In genomic region chr6:125232045-125232437, GRCm38 (mm10) we compare ENCODE assay signal across 8 mouse cellular contexts. TPM values are rescaled to one million over a fixed set of nuclear protein-coding genes. Genes with fewer than 3 reads are reported as not detected.
DNase-seq lines count a peak whose midpoint lies in the region; ATAC-seq and TF ChIP-seq lines count a peak whose summit lies in the region.

No protein-coding gene starts in this region.

- no peaks in the 10 kb centered on the region for H3K9me3 ChIP-seq in forebrain, embryonic 13.5 days (replicated peaks)
- no peaks in the 10 kb centered on the region for H3K9me3 ChIP-seq in liver, embryonic 14.5 days (ENCODE audit: control insufficient read depth, low read length)
- no peaks in the 10 kb centered on the region for H3K9me3 ChIP-seq in stomach, embryonic 14.5 days (ENCODE audit: control insufficient read depth, low read depth, low read length)

- TF ChIP-seq CTCF in cerebellum, adult 2 months (IDR thresholded peaks at IDR 0.05; ENCODE audit: borderline replicate concordance, insufficient read depth, low read depth, low read length), result no peak
- TF ChIP-seq CTCF in C2C12 (IDR thresholded peaks at IDR 0.05; ENCODE audit: control insufficient read depth, insufficient read depth, insufficient read length), result no peak
- no peak for TF ChIP-seq CTCF in liver, embryonic 14.5 days (IDR thresholded peaks at IDR 0.05; ENCODE audit: low read depth)

- peak overlapping the region; percentile 70 for H3ac ChIP-seq in C2C12 (ENCODE audit: control insufficient read depth, insufficient read length, low read depth)

- no peak for TF ChIP-seq EP300 in liver, embryonic 14.5 days (IDR thresholded peaks at IDR 0.05; ENCODE audit: low read depth)

- no peaks in the 10 kb centered on the region for H3K79me2 ChIP-seq in C2C12 (ENCODE audit: control insufficient read depth, insufficient read depth)

- ATAC-seq in forebrain, embryonic 13.5 days, result 0 out of 2 replicates have a peak, but pooled peaks have one; percentile 9
- ATAC-seq in liver, embryonic 14.5 days (ENCODE audit: insufficient read depth), result peak; percentile 34
- no peak; the same call in 1 of the 2 replicates for ATAC-seq in stomach, embryonic 14.5 days (ENCODE audit: insufficient number of reproducible peaks, insufficient read depth, low FRiP score, low read depth)

- no peaks in the 10 kb centered on the region for H3K27me3 ChIP-seq in cerebellum, adult 2 months (ENCODE audit: control insufficient read depth, insufficient read depth, low read length)
- no peaks in the 10 kb centered on the region for H3K27me3 ChIP-seq in C2C12 (ENCODE audit: control insufficient read depth, insufficient read depth, insufficient read length)
- H3K27me3 ChIP-seq in forebrain, embryonic 13.5 days, result no peaks in the 10 kb centered on the region
- no peaks in the 10 kb centered on the region for H3K27me3 ChIP-seq in liver, embryonic 14.5 days (ENCODE audit: control insufficient read depth, insufficient read depth, low read length)
- no peaks in the 10 kb centered on the region for H3K27me3 ChIP-seq in stomach, embryonic 14.5 days (ENCODE audit: control insufficient read depth, insufficient read depth, low read length)

- H3K36me3 ChIP-seq in C2C12 (ENCODE audit: control insufficient read depth, insufficient read depth), result no peaks in the 10 kb centered on the region
- no peaks in the 10 kb centered on the region for H3K36me3 ChIP-seq in forebrain, embryonic 13.5 days (ENCODE audit: poor library complexity, severe bottlenecking)
- H3K36me3 ChIP-seq in liver, embryonic 14.5 days (replicated peaks; ENCODE audit: control insufficient read depth, insufficient read depth, low read depth), result no peaks in the 10 kb centered on the region
- H3K36me3 ChIP-seq in stomach, embryonic 14.5 days (ENCODE audit: control insufficient read depth, insufficient read depth, low read length), result no peaks in the 10 kb centered on the region

- WGBS in cerebellum, adult 2 months, result 34% methylated on average over 4 of the region's 4 CpGs
- 63% methylated on average over 4 of the region's 4 CpGs for WGBS in forebrain, embryonic 13.5 days
- WGBS in liver, embryonic 14.5 days (ENCODE audit: insufficient replicate concordance), result 22% methylated on average over 4 of the region's 4 CpGs
- WGBS in stomach, embryonic 14.5 days, result 49% methylated on average over 4 of the region's 4 CpGs

- H3K4me1 ChIP-seq in cerebellum, adult 2 months (ENCODE audit: control insufficient read depth, insufficient read depth, low read length), result peaks cover 9% of the 10 kb centered on the region; the same call in 1 of the 2 replicates
- peaks cover 17% of the 10 kb centered on the region for H3K4me1 ChIP-seq in forebrain, embryonic 13.5 days
- peaks cover 7 to 8% of the 10 kb centered on the region in 2 experiments for H3K4me1 ChIP-seq in liver, embryonic 14.5 days (replicated peaks; ENCODE audit: control insufficient read depth in 2 of 2, insufficient read depth in 2 of 2, low read length in 1 of 2)
- H3K4me1 ChIP-seq in stomach, embryonic 14.5 days (ENCODE audit: control insufficient read depth, insufficient read depth, low read length), result 0 out of 2 replicates have a peak, but pooled peaks cover 5% of the 10 kb centered on the region

- no peak for DNase-seq in cerebellum, adult 2 months
- DNase-seq in cerebellum, postnatal 36 days, result no peak
- no peak for DNase-seq in liver, embryonic 14.5 days (ENCODE audit: low read depth in 3 of 3, low spot score in 3 of 3)
- no peak for DNase-seq in embryo, embryonic 10.5 days (ENCODE audit: low spot score)
- DNase-seq in ovary, adult 18-20 months (ENCODE audit: low spot score), result no peak

- 0 out of 2 replicates have a peak, but pooled peaks have one; percentile 1 for TF ChIP-seq POLR2A in cerebellum, adult 2 months (IDR thresholded peaks at IDR 0.05; ENCODE audit: borderline replicate concordance, insufficient read depth, low read length)

- H3K9ac ChIP-seq in forebrain, embryonic 13.5 days, result peak overlapping the region; percentile 69; the same call in 1 of the 2 replicates
- H3K9ac ChIP-seq in liver, embryonic 14.5 days (replicated peaks), result peak overlapping the region; percentile 68
- H3K9ac ChIP-seq in stomach, embryonic 14.5 days (replicated peaks; ENCODE audit: low read depth, low read length), result peak overlapping the region; percentile 82; the same call in 1 of the 2 replicates

- peak overlapping the region; percentile 74 for H3K4me3 ChIP-seq in cerebellum, adult 2 months (replicated peaks; ENCODE audit: insufficient read depth, low read depth, low read length)
- peak overlapping the region; percentile 53 for H3K4me3 ChIP-seq in C2C12 (ENCODE audit: insufficient read depth, poor library complexity, severe bottlenecking)
- H3K4me3 ChIP-seq in forebrain, embryonic 13.5 days, result peak overlapping the region; percentile 40; the same call in 1 of the 2 replicates
- H3K4me3 ChIP-seq in liver, embryonic 14.5 days (ENCODE audit: insufficient read depth in 1 of 2, low read depth in 2 of 2, low read length in 2 of 2), result peak overlapping the region; percentile 67 to 96
- peak overlapping the region; percentile 47 for H3K4me3 ChIP-seq in stomach, embryonic 14.5 days (ENCODE audit: low read depth, low read length)

- no peaks in the 10 kb centered on the region for H3K79me3 ChIP-seq in C2C12 (ENCODE audit: low read depth)

- peak overlapping the region; percentile 85 for H3K27ac ChIP-seq in cerebellum, adult 2 months (ENCODE audit: insufficient read depth, low read length)
- H3K27ac ChIP-seq in forebrain, embryonic 13.5 days, result no peak overlapping the region
- peak overlapping the region; percentile 73 for H3K27ac ChIP-seq in liver, embryonic 14.5 days
- peak overlapping the region; percentile 81; the same call in 1 of the 2 replicates for H3K27ac ChIP-seq in stomach, embryonic 14.5 days (ENCODE audit: low read length)

- H3K4me2 ChIP-seq in forebrain, embryonic 13.5 days, result peak overlapping the region; percentile 77
- H3K4me2 ChIP-seq in liver, embryonic 14.5 days (ENCODE audit: low read depth), result peak overlapping the region; percentile 67
- H3K4me2 ChIP-seq in stomach, embryonic 14.5 days (replicated peaks; ENCODE audit: low read depth, low read length), result peak overlapping the region; percentile 97

TF ChIP-seq in C2C12, 6 proteins besides CTCF, POLR2A, EP300 and RAD21:
- no peak for TF ChIP-seq MYOG (IDR thresholded peaks at IDR 0.05; ENCODE audit: control insufficient read depth, extremely low read depth, insufficient read length)
- TF ChIP-seq MAX (IDR thresholded peaks at IDR 0.05), result no peak

RNA-seq across cellular contexts. Expression of gene Tapbpl, which starts 0.4 kb away (rescaled TPM):
- polyA plus RNA-seq in cerebellum, adult 2 months (2012; rRNA removed), result 6.3 TPM in 2 replicates
- 2.3 TPM for polyA plus RNA-seq in C2C12 (2012; fragmentation: generic; extraction: Trizol)
- polyA plus RNA-seq in forebrain, embryonic 13.5 days (2015; fragmentation: Nextera tagmentation; extraction: Ambion mirVana), result 2.2 and 3.1 TPM in 2 replicates
- polyA plus RNA-seq in liver, embryonic 14.5 days (2012; rRNA removed), result 4.2 and 5.0 TPM in 2 replicates
- polyA plus RNA-seq in liver, embryonic 14.5 days (2014; fragmentation: Nextera tagmentation; extraction: Ambion mirVana), result 4.1 and 4.2 TPM in 2 replicates
- 4.7 and 5.2 TPM in 2 replicates for polyA plus RNA-seq in stomach, embryonic 14.5 days (2014; fragmentation: Nextera tagmentation; extraction: Ambion mirVana)

RNA-seq across cellular contexts. Expression of gene Cd27, which starts 4.8 kb away (rescaled TPM):
- polyA plus RNA-seq in cerebellum, adult 2 months (2012; rRNA removed), result 0.13 TPM in 1 of 2 replicates, not detected in the other
- 0.07 TPM for polyA plus RNA-seq in C2C12 (2012; fragmentation: generic; extraction: Trizol)
- 1.5 and 2.0 TPM in 2 replicates for polyA plus RNA-seq in forebrain, embryonic 13.5 days (2015; fragmentation: Nextera tagmentation; extraction: Ambion mirVana)
- polyA plus RNA-seq in liver, embryonic 14.5 days (2012; rRNA removed), result 0.68 and 0.91 TPM in 2 replicates
- 0.43 and 0.47 TPM in 2 replicates for polyA plus RNA-seq in liver, embryonic 14.5 days (2014; fragmentation: Nextera tagmentation; extraction: Ambion mirVana)
- 2.3 and 3.1 TPM in 2 replicates for polyA plus RNA-seq in stomach, embryonic 14.5 days (2014; fragmentation: Nextera tagmentation; extraction: Ambion mirVana)

RNA-seq across cellular contexts. Expression of gene Vamp1, which starts 16.7 kb away (rescaled TPM):
- polyA plus RNA-seq in cerebellum, adult 2 months (2012; rRNA removed), result 556 and 718 TPM in 2 replicates
- polyA plus RNA-seq in C2C12 (2012; fragmentation: generic; extraction: Trizol), result 0.69 TPM
- 5.4 and 6.3 TPM in 2 replicates for polyA plus RNA-seq in forebrain, embryonic 13.5 days (2015; fragmentation: Nextera tagmentation; extraction: Ambion mirVana)
- 2.8 and 3.5 TPM in 2 replicates for polyA plus RNA-seq in liver, embryonic 14.5 days (2012; rRNA removed)
- polyA plus RNA-seq in liver, embryonic 14.5 days (2014; fragmentation: Nextera tagmentation; extraction: Ambion mirVana), result 0.83 and 0.94 TPM in 2 replicates
- polyA plus RNA-seq in stomach, embryonic 14.5 days (2014; fragmentation: Nextera tagmentation; extraction: Ambion mirVana), result 3.4 and 3.7 TPM in 2 replicates

RNA-seq across cellular contexts. Expression of gene Mrpl51, which starts 40.4 kb away (rescaled TPM):
- polyA plus RNA-seq in cerebellum, adult 2 months (2012; rRNA removed), result 61.6 and 70.4 TPM in 2 replicates
- polyA plus RNA-seq in C2C12 (2012; fragmentation: generic; extraction: Trizol), result 147 TPM
- 193 and 202 TPM in 2 replicates for polyA plus RNA-seq in forebrain, embryonic 13.5 days (2015; fragmentation: Nextera tagmentation; extraction: Ambion mirVana)
- 22.2 and 50.9 TPM in 2 replicates for polyA plus RNA-seq in liver, embryonic 14.5 days (2012; rRNA removed)
- 178 and 182 TPM in 2 replicates for polyA plus RNA-seq in liver, embryonic 14.5 days (2014; fragmentation: Nextera tagmentation; extraction: Ambion mirVana)
- polyA plus RNA-seq in stomach, embryonic 14.5 days (2014; fragmentation: Nextera tagmentation; extraction: Ambion mirVana), result 193 and 202 TPM in 2 replicates

RNA-seq across cellular contexts. Expression of gene Ncapd2, which starts 40.5 kb away (rescaled TPM):
- polyA plus RNA-seq in cerebellum, adult 2 months (2012; rRNA removed), result 80.8 and 85.4 TPM in 2 replicates
- polyA plus RNA-seq in C2C12 (2012; fragmentation: generic; extraction: Trizol), result 78.7 TPM
- 146 and 153 TPM in 2 replicates for polyA plus RNA-seq in forebrain, embryonic 13.5 days (2015; fragmentation: Nextera tagmentation; extraction: Ambion mirVana)
- 108 and 148 TPM in 2 replicates for polyA plus RNA-seq in liver, embryonic 14.5 days (2012; rRNA removed)
- 66.8 and 80.4 TPM in 2 replicates for polyA plus RNA-seq in liver, embryonic 14.5 days (2014; fragmentation: Nextera tagmentation; extraction: Ambion mirVana)
- 107 and 109 TPM in 2 replicates for polyA plus RNA-seq in stomach, embryonic 14.5 days (2014; fragmentation: Nextera tagmentation; extraction: Ambion mirVana)

Comparison
In these comparisons a context has a peak if more than half of its experiments do, and no peak if none do; other contexts are left out.
1. RNA of gene Vamp1, which starts 16.7 kb away (polyA plus RNA-seq): 556 to 718 TPM in cerebellum, adult 2 months; 5.4 to 6.3 TPM in forebrain, embryonic 13.5 days, 0.83 to 3.5 TPM in liver, embryonic 14.5 days, 3.4 to 3.7 TPM in stomach, embryonic 14.5 days and 0.69 TPM in C2C12 (single experiment); every median in the first group is over 10 times any median in the second.
2. Peak in every context shown above with its lines, with median percentiles within 50 percentile points of each other: H3K4me3 ChIP-seq, H3K4me2 ChIP-seq and H3K9ac ChIP-seq.